Mouse (Mus musculus): Measurements from ENCODE around the gene Gm5475.

GRCm38 (mm10) chr15:100457340-100457739, 35.4 kb downstream of the Gm5475 start:
- TF ChIP-seq CTCF (IDR thresholded peaks at IDR 0.05; ENCODE audit: borderline replicate concordance, extremely low read depth, insufficient read depth, insufficient read length) (peak; percentile 99), POLR2A (IDR thresholded peaks at IDR 0.05; ENCODE audit: borderline replicate concordance, extremely low read depth, insufficient read depth, insufficient read length, poor library complexity, severe bottlenecking) (no peak)
